Mouse (Mus musculus): ENCODE data around the gene Cib1. TPM values are rescaled to one million over a fixed set of nuclear protein-coding genes. Genes with fewer than 3 reads are reported as not detected.

Gene Cib1
- polyA plus RNA-seq, 1 experiment from 2014 or later: 100 TPM

GRCm38 (mm10) chr7:80186021-80186420, 46.6 kb downstream of the Cib1 start:
- H3K4me1 ChIP-seq (ENCODE audit: control insufficient read depth, insufficient read depth, low read length): peaks cover 34% of the 10 kb centered on the region
- no peaks in the 10 kb centered on the region for H3K27me3 ChIP-seq (ENCODE audit: control insufficient read depth, insufficient read depth, low read length)
- peak overlapping the region; percentile 85; the same call in 1 of the 2 replicates for H3K27ac ChIP-seq (ENCODE audit: low read depth, low read length)
- 17% methylated on average over 8 of the region's 8 CpGs for WGBS
- ATAC-seq (ENCODE audit: low FRiP score, low TSS enrichment): peak; percentile 15; the same call in 1 of the 2 replicates
- H3K9me3 ChIP-seq (ENCODE audit: control insufficient read depth, low read length): no peaks in the 10 kb centered on the region
- peak overlapping the region; percentile 61 for H3K4me2 ChIP-seq (replicated peaks; ENCODE audit: low read depth, low read length)
- peak overlapping the region; percentile 62 for H3K9ac ChIP-seq (ENCODE audit: low read depth, low read length)
- no peaks in the 10 kb centered on the region for H3K36me3 ChIP-seq (ENCODE audit: control insufficient read depth, insufficient read depth, low read length)
- H3K4me3 ChIP-seq (ENCODE audit: low read length): peak overlapping the region; percentile 55; the same call in 1 of the 2 replicates

GRCm38 (mm10) chr7:80184968-80185367, 47.6 kb downstream of the Cib1 start:
- 0 out of 2 replicates have a peak overlapping the region, but pooled peaks have one; percentile 19 for H3K27ac ChIP-seq (ENCODE audit: low read depth, low read length)
- H3K36me3 ChIP-seq (ENCODE audit: control insufficient read depth, insufficient read depth, low read length): no peaks in the 10 kb centered on the region
- no peak overlapping the region for H3K4me2 ChIP-seq (replicated peaks; ENCODE audit: low read depth, low read length)
- no peak overlapping the region for H3K9ac ChIP-seq (ENCODE audit: low read depth, low read length)
- WGBS: 56% methylated on average over 6 of the region's 6 CpGs
- peaks cover 27% of the 10 kb centered on the region for H3K4me1 ChIP-seq (ENCODE audit: control insufficient read depth, insufficient read depth, low read length)
- H3K9me3 ChIP-seq (ENCODE audit: control insufficient read depth, low read length): no peaks in the 10 kb centered on the region
- H3K27me3 ChIP-seq (ENCODE audit: control insufficient read depth, insufficient read depth, low read length): no peaks in the 10 kb centered on the region
- ATAC-seq (ENCODE audit: low FRiP score, low TSS enrichment): no peak
- no peak overlapping the region for H3K4me3 ChIP-seq (ENCODE audit: low read length)

- Histone ChIP-seq H3K27me3 (ENCODE audit: control insufficient read depth, insufficient read depth, low read length) (no peaks in the 10 kb centered on the region), H3K4me2 (replicated peaks; ENCODE audit: low read depth, low read length) (no peak overlapping the region), H3K36me3 (ENCODE audit: control insufficient read depth, insufficient read depth, low read length) (no peaks in the 10 kb centered on the region), H3K27ac (ENCODE audit: low read depth, low read length) (0 out of 2 replicates have a peak overlapping the region, but pooled peaks have one; percentile 19), H3K9me3 (ENCODE audit: control insufficient read depth, low read length) (no peaks in the 10 kb centered on the region), H3K4me3 (ENCODE audit: low read length) (no peak overlapping the region), H3K9ac (ENCODE audit: low read depth, low read length) (no peak overlapping the region), H3K4me1 (ENCODE audit: control insufficient read depth, insufficient read depth, low read length) (peaks cover 25% of the 10 kb centered on the region)
- 17% methylated on average over 4 of the region's 4 CpGs for WGBS
- ATAC-seq (ENCODE audit: low FRiP score, low TSS enrichment): no peak
Measured at GRCm38 (mm10) chr7:80184551-80184950, 48.1 kb downstream of the Cib1 start.

- no peak overlapping the region for H3K4me2 ChIP-seq (replicated peaks; ENCODE audit: low read depth, low read length)
- peaks cover 19% of the 10 kb centered on the region for H3K4me1 ChIP-seq (ENCODE audit: control insufficient read depth, insufficient read depth, low read length)
- H3K27ac ChIP-seq (ENCODE audit: low read depth, low read length): no peak overlapping the region
- ATAC-seq (ENCODE audit: low FRiP score, low TSS enrichment): no peak
- no peak overlapping the region for H3K4me3 ChIP-seq (ENCODE audit: low read length)
- H3K9ac ChIP-seq (ENCODE audit: low read depth, low read length): no peak overlapping the region
- H3K27me3 ChIP-seq (ENCODE audit: control insufficient read depth, insufficient read depth, low read length): no peaks in the 10 kb centered on the region
- no peaks in the 10 kb centered on the region for H3K9me3 ChIP-seq (ENCODE audit: control insufficient read depth, low read length)
- 58% methylated on average over 5 of the region's 5 CpGs for WGBS
- H3K36me3 ChIP-seq (ENCODE audit: control insufficient read depth, insufficient read depth, low read length): no peaks in the 10 kb centered on the region
Measured at GRCm38 (mm10) chr7:80183969-80184368, 48.6 kb downstream of the Cib1 start.

- Histone ChIP-seq H3K4me2 (replicated peaks; ENCODE audit: low read depth, low read length) (no peak overlapping the region), H3K27me3 (ENCODE audit: control insufficient read depth, insufficient read depth, low read length) (no peaks in the 10 kb centered on the region), H3K9ac (ENCODE audit: low read depth, low read length) (no peak overlapping the region), H3K9me3 (ENCODE audit: control insufficient read depth, low read length) (no peaks in the 10 kb centered on the region), H3K4me3 (ENCODE audit: low read length) (no peak overlapping the region), H3K36me3 (ENCODE audit: control insufficient read depth, insufficient read depth, low read length) (no peaks in the 10 kb centered on the region), H3K4me1 (ENCODE audit: control insufficient read depth, insufficient read depth, low read length) (peaks cover 14% of the 10 kb centered on the region), H3K27ac (ENCODE audit: low read depth, low read length) (no peak overlapping the region)
- WGBS: 92% methylated on average over 1 of the region's 1 CpGs
- no peak for ATAC-seq (ENCODE audit: low FRiP score, low TSS enrichment)
Measured at GRCm38 (mm10) chr7:80183466-80183865, 49.1 kb downstream of the Cib1 start.

GRCm38 (mm10) chr7:80182139-80182538, 50.5 kb downstream of the Cib1 start:
- H3K9ac ChIP-seq (ENCODE audit: low read depth, low read length): no peak overlapping the region
- H3K27me3 ChIP-seq (ENCODE audit: control insufficient read depth, insufficient read depth, low read length): no peaks in the 10 kb centered on the region
- H3K9me3 ChIP-seq (ENCODE audit: control insufficient read depth, low read length): no peaks in the 10 kb centered on the region
- no peak overlapping the region for H3K27ac ChIP-seq (ENCODE audit: low read depth, low read length)
- no peaks in the 10 kb centered on the region for H3K36me3 ChIP-seq (ENCODE audit: control insufficient read depth, insufficient read depth, low read length)
- no peak overlapping the region for H3K4me3 ChIP-seq (ENCODE audit: low read length)
- H3K4me1 ChIP-seq (ENCODE audit: control insufficient read depth, insufficient read depth, low read length): peaks cover 7% of the 10 kb centered on the region; the same call in 1 of the 2 replicates
- H3K4me2 ChIP-seq (replicated peaks; ENCODE audit: low read depth, low read length): no peak overlapping the region
- no peak for ATAC-seq (ENCODE audit: low FRiP score, low TSS enrichment)

GRCm38 (mm10) chr7:80181078-80181477, 51.5 kb downstream of the Cib1 start:
- WGBS: 74% methylated on average over 2 of the region's 2 CpGs

GRCm38 (mm10) chr7:80180202-80180601, 52.4 kb downstream of the Cib1 start:
- Histone ChIP-seq H3K4me3 (ENCODE audit: low read length) (no peak overlapping the region), H3K9me3 (ENCODE audit: control insufficient read depth, low read length) (no peaks in the 10 kb centered on the region), H3K4me2 (replicated peaks; ENCODE audit: low read depth, low read length) (no peak overlapping the region), H3K4me1 (ENCODE audit: control insufficient read depth, insufficient read depth, low read length) (no peaks in the 10 kb centered on the region), H3K27me3 (ENCODE audit: control insufficient read depth, insufficient read depth, low read length) (no peaks in the 10 kb centered on the region), H3K9ac (ENCODE audit: low read depth, low read length) (no peak overlapping the region), H3K27ac (ENCODE audit: low read depth, low read length) (no peak overlapping the region), H3K36me3 (ENCODE audit: control insufficient read depth, insufficient read depth, low read length) (no peaks in the 10 kb centered on the region)
- no peak for ATAC-seq (ENCODE audit: low FRiP score, low TSS enrichment)
- 85% methylated on average over 3 of the region's 3 CpGs for WGBS

More at GRCm38 (mm10) chr7:80181078-80181477, 51.5 kb downstream of the Cib1 start:
- Histone ChIP-seq H3K27me3 (ENCODE audit: control insufficient read depth, insufficient read depth, low read length) (no peaks in the 10 kb centered on the region), H3K27ac (ENCODE audit: low read depth, low read length) (no peak overlapping the region), H3K9me3 (ENCODE audit: control insufficient read depth, low read length) (no peaks in the 10 kb centered on the region), H3K4me3 (ENCODE audit: low read length) (no peak overlapping the region), H3K36me3 (ENCODE audit: control insufficient read depth, insufficient read depth, low read length) (no peaks in the 10 kb centered on the region), H3K4me1 (ENCODE audit: control insufficient read depth, insufficient read depth, low read length) (peaks cover 3% of the 10 kb centered on the region; the same call in 1 of the 2 replicates), H3K9ac (ENCODE audit: low read depth, low read length) (no peak overlapping the region), H3K4me2 (replicated peaks; ENCODE audit: low read depth, low read length) (no peak overlapping the region)
- ATAC-seq (ENCODE audit: low FRiP score, low TSS enrichment): no peak

- Histone ChIP-seq H3K27ac (ENCODE audit: low read depth, low read length) (no peak overlapping the region), H3K27me3 (ENCODE audit: control insufficient read depth, insufficient read depth, low read length) (no peaks in the 10 kb centered on the region), H3K4me3 (ENCODE audit: low read length) (no peak overlapping the region), H3K9me3 (ENCODE audit: control insufficient read depth, low read length) (no peaks in the 10 kb centered on the region), H3K36me3 (ENCODE audit: control insufficient read depth, insufficient read depth, low read length) (no peaks in the 10 kb centered on the region), H3K4me1 (ENCODE audit: control insufficient read depth, insufficient read depth, low read length) (no peaks in the 10 kb centered on the region), H3K9ac (ENCODE audit: low read depth, low read length) (no peak overlapping the region), H3K4me2 (replicated peaks; ENCODE audit: low read depth, low read length) (no peak overlapping the region)
- no peak for ATAC-seq (ENCODE audit: low FRiP score, low TSS enrichment)
- 90% methylated on average over 6 of the region's 6 CpGs for WGBS
Measured at GRCm38 (mm10) chr7:80179790-80180189, 52.8 kb downstream of the Cib1 start.
